Mouse (Mus musculus): ENCODE measurements at regions not wholly inside any gene's neighbourhood (a gene's known extent, or its start where the extent isn't known, plus 50 kb on each side); places are given as distances from the start of the nearest gene placed in this dataset.

DNA sequence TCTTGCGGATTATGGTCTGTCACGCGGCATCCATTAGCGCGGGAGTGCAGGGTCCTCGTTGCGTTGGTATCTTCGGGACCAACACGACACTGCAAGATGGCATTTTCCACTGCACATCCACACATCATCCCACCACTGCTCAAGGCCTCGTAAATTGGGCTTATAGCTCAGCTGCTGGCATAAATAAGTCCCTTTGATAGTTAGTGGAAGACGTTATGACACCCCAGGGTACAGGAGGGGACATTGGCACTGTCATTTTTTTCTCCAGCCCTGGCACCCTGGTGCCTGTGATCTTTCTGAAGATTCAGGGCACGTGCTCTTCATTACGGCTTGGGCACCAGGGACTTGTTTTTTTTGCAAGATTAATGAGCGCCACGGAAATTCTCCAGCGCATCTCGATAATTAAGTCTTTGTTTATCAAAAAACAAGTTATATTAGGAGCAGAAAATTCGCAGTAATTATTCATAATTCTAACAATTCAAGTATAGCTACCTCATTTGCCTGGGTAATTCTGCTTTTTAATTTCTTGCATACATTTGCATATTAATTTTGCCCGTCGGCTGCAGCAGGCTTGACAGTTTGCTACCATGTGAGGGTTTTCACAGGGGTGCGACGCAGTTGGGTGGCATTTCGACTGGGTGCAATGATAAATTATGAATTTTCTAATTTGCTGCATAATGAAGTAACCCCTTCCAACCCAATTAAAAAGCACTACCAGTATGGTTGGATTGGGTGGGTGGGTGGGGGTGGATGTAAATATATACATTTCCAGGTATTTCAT is 119.1 kb downstream of the Vrk1 start:
- DNase-seq (ENCODE audit: low read depth, low spot score), result peak; percentile 54

DNA sequence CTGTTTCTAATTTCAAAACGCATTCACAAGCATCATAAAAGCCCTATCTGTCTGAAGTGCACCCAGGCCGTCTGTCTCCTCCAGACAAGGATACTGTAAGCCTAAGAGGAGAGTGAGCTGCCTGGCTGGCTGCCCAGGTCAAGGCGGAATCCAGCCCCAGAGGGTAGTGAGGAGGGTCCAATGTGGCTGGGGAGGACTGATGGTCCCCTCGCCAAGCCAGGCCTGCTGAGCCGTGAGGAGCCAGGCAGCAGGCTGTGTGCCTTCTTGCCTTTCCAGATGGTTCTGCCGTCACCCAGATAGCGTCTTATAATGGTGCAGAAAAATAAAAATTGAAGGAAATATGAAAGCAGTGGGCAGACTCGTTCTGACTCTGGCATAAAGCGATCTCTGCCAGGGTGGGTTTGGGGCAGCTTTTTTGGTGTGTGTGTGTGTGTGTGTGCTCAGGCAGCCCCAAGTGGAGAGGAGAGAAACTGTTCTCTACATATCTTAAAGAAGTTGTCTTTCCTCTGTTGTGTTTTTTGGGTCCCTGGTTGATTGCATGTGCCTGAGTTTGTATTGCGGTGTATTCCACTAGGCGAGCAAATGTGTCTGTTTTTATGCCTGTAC is 120.1 kb downstream of the Vrk1 start:
- DNase-seq (ENCODE audit: low read depth, low spot score), result no peak

DNA sequence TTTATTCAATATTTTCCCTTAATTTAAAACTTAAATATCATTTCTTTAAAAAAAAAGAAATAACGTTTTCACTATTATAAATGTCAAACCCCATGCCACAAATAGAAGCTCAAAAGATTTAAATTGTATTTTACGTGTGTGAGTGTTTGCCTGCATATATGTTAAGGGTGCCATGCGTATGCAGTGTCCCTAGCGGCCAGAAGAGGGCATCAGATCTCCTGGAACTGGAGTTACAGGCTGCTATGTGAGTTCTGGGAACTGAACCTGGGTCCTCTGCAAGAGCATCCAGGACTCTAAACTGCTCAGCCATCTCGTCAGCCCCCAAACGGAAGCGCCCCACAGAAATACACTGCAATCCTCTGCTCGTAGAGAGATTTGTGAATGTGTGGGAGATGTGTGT is 122.7 kb downstream of the Vrk1 start:
- no peak for DNase-seq (ENCODE audit: low read depth, low spot score)

DNA sequence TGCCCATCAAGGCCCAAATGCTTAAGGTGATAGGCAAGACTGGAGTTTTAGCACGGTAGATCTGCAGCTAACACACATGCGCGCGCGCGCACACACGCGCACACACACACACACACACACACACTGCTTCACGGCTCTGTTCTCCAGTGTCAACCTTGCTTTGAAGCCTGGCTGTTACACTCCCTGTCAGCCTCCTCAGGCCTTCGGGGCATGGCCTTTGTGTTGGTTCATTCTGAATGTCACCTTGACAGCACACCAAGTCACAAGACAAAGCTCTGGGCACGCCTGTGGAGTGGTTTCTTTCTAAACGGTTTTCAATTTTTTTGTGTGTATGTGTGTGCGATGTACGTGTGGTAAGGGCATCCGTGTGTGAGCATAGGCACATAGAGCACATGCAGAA is 128.4 kb downstream of the Vrk1 start:
- DNase-seq (ENCODE audit: low read depth, low spot score), result no peak

DNA sequence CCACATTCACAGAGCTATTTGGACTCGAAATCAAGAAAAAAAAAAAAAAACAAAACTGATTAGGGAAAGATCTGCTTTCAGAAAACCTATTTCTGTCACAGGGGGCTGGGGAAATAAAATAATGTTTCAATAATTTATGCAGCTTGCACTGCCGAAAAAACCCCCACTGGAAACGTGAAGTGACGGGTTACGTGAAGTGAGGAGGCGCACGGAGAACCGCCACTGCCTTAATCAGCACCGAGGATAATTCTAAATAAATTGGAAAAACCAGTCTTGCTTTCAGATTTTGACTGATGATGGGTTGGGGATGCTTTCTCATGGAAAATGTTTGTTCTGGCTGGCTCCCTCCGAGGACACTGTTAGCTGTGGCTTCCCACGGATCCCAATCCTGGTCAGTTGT is 129.5 kb downstream of the Vrk1 start:
- no peak for DNase-seq (ENCODE audit: low read depth, low spot score)

DNA sequence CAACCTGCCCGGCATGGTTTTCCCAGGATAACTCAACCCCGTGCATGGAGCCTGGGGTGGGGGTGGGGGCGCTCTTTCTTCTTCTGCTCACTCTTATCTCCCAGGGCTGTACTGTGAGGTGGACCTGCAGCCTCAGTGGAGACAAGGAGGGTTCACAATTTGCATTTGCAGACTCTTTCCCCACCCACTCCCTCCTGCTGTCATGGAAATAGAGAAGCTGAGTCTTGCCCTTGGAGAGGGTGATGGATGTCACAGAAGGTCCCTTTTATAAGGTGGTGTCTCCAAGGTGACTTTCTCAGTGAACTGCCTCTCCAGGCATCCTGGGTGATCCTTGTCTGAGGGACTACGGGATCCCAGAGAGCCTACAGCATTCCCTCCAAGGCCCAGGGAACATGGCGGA is 129.9 kb downstream of the Vrk1 start:
- no peak for DNase-seq (ENCODE audit: low read depth, low spot score)

DNA sequence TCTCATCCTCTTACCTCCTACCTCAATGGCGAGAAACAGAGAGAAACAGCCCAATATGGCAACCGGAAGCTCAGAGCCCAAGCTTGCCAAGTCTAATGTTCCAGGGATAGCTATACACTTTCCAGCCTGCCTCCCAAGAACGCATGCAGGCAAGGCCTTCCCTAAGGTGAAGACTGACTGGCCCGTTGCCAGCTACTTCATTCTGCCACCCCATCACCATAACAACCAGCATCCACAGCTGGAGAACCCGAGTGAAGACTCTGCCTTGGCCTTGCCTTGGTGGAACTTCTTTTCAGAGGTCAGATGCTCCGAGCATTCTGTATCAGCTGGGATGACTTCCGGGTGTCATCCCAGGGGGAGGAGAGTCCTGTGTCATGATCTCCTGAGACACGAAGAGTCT is 130.6 kb downstream of the Vrk1 start:
- DNase-seq (ENCODE audit: low read depth, low spot score), result no peak

DNA sequence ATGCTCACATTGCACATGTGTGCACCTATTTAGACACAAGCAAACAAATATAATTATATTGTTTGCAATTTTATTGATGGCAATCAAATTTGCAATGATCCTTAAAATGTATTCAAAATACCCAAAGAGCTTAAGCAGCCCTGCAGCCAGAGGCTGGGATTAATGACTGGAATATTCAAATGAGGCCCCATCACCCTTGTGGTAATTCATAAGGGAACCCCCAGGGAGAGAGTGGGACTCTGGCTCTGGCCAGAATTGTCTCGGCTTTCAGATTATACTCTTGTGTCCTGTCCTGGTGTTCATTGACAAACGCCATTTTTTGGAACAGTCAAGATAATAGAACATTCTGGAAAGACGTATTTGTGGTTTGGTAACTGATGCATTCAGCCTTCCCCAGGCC is 133.5 kb downstream of the Vrk1 start:
- no peak for DNase-seq (ENCODE audit: low read depth, low spot score)

DNA sequence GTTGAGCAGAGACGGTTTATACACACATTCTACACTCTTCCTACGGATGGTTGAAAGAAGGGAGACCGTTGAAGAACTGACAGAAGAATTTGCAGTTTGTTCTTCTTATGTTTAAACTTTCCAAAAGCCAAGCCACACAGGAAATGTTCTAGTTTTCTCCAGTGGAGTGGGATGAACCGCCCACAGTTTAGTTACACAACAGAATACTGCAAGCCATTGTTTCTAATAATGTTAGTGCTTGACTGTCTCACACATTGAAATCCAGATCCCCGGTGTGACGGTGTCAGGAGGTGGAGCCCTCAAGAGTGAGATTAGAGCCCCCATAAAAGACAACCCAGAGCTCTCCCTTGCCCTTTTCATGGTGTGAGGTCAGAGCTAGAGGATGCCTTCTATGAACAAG is 146.8 kb downstream of the Vrk1 start:
- DNase-seq (ENCODE audit: low read depth, low spot score), result no peak

DNA sequence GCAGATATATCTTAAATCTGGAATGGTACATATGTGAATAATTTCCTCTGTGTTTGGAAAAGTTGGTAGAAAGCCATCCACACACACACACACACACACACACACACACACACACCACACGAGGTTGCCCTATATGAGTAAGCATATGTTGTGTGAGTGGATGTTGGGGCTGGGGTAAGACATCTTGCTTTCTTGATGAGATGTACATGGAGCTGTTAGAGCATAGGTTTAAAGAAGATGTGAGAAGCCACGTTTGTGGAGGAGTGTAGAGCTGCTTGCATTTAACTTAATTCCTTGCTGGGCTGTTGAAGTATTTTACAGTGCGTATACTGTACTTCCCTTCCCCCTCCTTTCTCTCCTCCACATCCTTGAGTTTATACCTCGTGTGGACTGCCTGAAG is 147.8 kb downstream of the Vrk1 start:
- no peak for DNase-seq (ENCODE audit: low read depth, low spot score)

DNA sequence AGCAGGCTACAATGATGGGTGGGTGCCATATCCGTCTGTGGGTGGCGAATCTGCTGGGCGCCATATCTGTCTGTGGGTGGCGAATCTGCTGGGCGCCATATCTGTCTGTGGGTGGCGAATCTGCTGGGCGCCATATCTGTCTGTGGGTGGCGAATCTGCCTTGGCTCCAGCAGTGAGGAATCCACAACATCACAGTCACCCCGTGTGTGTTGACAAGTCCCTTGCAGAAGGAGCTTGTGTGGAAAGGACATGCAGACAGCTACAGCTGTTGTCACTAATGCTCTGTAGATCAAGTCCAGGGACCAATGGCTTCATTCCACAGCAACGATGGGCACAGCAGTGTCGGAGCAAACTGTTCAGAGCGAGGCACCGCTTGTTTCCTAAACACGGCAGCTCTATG is 148.6 kb downstream of the Vrk1 start:
- DNase-seq (ENCODE audit: low read depth, low spot score), result no peak

DNA sequence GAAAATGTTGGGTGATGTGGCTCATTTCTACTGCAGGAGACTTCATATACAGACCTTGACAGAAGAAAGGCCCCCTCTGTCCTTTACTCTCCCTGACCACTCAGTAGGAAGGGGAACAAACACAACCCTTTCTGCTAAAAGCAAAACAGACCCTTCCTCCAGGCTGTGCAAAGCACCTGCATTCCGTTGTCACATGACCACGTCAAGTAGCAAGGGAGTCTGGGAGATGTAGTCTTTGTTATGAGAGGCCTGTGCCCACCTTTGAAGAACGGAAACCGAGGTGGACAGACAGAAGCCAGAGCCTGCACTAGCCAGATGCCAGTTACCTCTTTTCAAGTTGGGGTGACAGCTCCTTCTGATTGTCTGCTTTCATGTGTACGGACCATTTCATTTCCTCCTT is 161.3 kb downstream of the Vrk1 start:
- DNase-seq (ENCODE audit: low read depth, low spot score), result no peak

DNA sequence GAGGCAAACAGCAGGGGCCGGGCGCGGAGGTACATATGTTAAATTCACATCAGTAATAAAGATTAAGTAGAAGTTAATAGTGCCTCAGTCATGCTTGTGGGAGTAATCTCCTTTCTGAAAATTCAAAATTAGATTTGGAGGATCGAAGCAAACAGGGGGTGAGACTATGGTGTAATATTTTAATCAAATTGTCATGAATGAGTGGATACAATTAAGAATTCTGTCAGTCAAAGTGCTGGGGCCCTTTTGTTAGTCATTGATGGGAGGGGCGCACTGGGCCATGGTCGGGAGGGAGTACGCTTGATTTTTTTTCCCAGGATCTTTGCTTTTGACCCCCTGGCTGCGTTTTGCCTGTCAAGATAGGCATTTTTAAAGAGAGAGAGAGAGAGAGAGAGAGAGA is 163.2 kb downstream of the Vrk1 start:
- DNase-seq (ENCODE audit: low read depth, low spot score), result no peak

DNA sequence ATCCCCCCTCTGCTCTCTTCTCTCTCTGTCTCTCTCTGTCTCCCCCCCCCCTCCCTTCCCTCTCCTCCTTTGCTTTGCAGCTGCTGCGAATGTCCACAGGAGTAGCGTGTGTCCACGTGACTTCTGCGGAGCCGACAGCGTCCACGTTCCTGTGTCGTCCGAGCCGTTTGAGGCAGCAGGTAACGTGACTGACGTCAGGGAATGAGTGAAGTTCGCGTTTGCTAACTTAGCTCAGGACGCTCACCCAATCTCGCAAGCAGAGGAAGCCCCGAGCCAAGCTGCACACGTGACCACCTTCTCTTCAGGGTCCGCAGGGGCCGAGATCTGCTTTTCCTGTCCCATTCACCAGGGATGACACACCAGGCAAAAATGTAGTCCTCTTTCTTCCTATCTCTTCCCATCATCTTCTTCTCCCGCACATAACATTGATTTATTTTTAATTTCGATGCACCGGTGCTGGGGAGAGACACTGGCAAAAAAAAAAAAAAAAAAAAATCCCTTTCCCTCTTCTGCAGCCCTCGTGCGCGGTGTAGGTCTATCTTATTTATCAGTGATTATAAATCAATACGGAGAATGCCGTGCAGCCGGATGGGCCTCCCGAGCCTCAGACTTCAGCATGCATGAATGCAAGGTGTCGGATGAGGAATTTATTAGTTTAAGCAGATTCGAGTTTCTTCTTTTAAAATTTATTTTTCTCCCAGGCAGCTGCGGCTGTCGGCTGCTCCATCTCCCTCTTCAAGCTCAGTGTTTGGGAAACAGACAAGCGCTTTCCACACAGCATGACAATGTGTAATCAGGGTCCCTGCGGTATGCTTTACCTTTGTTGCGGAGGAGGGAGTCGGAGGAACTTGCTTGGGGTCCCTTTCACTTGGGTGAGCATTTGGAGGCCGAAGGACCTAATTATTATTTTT is 164.3 kb downstream of the Vrk1 start:
- no peak for DNase-seq (ENCODE audit: low read depth, low spot score)

DNA sequence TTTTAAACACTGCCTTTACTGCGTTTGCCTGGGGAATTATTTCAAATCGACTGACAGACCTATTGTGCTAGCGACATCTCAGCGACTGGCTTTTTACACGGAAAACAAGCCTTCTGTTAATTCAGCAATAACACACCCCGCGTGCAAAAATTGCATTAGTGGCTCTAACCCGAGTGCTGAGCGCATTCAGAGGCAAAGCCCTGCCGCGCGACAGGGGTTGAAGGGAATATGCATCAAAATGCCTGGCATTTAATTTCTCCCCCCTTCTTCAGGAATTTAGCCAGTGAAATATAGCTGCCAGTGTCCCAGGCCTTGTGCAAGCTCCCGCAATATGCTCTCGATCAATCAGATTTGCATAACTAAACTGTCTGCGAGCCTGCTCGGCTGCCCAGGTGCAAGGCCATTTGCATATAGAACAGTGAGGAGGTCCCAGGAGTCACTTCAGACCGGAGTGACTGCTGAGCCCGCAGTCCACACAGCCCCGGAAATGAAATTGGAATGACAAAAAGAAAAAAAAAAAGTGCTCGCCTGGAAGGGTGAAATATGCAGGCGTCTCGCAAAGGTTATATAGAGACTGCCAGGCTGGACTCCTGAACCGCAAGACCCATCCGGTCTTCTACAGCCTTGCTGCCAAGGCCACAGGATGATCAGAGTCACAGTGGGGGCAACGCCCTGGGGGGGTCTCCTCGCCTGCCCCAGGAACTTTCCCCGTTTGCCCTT is 165.1 kb downstream of the Vrk1 start:
- DNase-seq (ENCODE audit: low read depth, low spot score), result no peak

DNA sequence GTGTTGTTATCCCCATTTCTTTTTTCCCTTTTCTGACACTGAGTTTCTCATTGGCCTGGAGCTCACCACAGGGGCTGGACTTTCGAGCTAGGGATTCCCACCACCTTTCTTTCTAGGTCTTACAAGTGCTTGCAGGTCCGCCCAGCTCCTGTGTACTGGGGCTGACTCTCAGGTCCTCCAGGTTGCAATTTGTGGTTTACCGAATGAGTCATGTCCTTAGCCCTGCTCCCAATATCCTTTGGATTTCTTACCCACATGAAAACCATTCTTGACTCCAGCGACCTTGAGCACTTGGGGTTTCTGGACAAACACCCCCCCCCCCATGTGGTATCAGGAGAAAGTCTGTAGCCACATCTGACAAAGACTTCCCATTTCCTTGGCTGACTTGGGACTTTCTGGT is 167.3 kb downstream of the Vrk1 start:
- no peak for DNase-seq (ENCODE audit: low read depth, low spot score)

DNA sequence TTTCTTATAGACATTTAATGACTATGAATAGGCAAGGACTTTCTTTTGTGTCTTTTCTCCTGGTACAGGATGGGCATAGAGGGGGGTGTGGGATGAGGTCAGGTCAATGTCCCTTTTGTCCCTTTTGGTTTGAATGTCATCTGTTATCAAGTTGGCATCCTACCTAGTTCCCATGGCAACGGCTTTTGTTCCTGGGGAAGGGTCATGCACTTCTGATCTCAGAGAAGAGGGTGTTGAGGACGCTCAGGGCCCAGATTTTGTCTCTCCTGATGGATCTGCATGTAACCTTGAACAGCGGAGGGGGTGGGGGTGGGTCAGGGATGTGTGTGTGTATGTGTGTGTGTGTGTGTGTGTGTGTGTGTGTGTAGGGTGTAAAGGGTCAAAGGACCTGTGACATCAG is 167.8 kb downstream of the Vrk1 start:
- no peak for DNase-seq (ENCODE audit: low read depth, low spot score)

DNA sequence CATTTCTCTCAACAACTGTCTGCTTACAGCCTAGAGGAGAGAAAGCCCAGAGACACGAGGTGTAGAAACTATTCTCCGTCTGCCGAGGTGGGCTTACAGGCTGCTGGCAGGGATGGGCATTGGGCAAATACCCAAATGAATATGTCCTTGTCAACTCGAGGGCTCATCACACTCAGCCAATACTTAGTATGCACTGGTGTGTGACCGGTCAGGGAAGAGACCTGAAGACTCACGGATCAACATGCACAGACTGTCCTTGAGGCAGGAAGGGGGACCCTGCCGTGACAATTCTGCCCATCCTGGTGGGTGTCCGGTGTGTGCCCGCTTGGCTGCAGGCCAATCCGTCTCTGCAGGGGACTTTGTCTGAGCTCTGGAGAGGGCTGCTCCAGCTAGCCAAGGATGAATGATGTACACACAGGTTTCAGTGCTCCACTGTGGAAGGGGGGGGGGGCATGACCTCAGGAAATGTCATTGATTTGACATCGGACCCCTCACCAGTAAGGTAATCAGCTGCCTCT is 168.7 kb downstream of the Vrk1 start:
- DNase-seq (ENCODE audit: low read depth, low spot score), result no peak

DNA sequence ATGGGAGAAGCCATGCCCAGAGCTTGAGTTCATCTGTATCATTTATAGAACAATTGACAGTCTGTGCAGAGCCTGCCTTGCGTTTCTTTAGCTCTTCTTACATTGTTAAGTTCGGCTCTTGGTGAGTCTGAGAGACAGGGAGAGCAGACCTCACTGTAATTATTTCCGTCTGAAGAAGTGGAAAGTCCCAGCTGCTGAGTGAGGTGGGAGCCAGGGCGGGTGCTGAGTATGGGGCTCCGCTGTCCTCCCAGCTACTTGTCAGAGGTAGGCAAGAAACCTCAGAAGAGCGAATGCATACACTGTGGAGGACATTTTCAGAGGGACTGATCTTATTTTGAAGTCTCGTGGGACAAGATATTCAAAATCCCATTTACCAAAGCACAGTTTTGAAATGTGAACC is 172.9 kb downstream of the Vrk1 start:
- DNase-seq (ENCODE audit: low read depth, low spot score), result no peak

DNA sequence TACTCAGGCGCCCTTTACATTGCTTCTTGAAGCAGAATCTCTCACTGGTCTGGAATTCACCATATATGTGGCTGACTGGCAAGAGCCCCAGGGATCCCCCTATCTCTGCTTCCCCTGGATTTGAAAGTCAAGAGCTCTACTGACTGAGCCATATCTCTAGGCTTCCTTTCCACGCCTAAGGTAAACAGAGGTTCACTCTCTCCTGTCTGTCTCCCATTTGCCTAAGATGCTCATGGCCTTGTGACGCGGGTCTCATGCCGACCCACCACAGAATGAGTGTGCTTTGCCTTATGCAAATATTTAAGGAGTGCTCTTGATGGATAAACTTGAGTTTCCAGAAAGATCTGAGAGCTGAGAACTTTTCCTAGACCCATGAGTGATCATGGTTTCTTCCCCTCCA is 173.9 kb downstream of the Vrk1 start:
- DNase-seq (ENCODE audit: low read depth, low spot score), result no peak

DNA sequence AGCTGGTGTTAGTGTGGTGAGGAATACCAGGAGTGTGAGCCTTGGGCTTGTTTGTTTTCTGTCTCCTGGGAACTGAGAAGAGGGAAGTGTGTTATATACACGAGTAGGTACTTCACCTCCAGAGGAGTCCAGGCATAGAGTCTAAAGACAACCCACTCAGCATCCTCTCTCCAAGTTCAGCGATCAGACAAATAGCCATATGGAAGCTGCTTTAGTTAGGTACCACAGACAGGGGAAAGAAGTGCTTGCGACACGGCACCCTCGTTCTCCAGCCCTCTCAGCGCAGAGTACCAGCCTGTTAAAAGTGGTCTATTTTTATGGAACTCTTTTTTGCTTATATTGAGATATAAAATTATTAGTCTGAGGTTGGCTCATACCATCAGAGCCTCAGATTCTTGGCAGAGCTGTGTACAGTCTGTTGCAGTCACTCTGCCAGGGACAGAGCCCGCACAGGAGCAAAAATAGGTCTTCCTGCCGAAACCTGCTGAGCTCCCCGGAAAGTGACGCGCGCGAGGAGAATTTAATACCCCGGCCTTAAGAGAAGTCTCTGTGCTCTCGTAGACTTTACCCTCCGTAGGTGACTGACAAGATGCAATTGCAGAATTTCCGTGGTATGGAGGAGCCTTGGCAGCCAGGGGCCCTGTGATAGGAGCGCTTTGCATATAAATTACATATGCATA is 175.5 kb downstream of the Vrk1 start:
- no peak for DNase-seq (ENCODE audit: low read depth, low spot score)
